Mouse (Mus musculus): ENCODE results near the gene Spink4.

Gene Spink4

GRCm38 (mm10) chr4:40919785-40920184 is at the start of gene Spink4:
Gene Spink4, plus strand, starts transcription at chr4:40920052.
- DNase-seq (ENCODE audit: low spot score in 2 of 2): no peak

DNA sequence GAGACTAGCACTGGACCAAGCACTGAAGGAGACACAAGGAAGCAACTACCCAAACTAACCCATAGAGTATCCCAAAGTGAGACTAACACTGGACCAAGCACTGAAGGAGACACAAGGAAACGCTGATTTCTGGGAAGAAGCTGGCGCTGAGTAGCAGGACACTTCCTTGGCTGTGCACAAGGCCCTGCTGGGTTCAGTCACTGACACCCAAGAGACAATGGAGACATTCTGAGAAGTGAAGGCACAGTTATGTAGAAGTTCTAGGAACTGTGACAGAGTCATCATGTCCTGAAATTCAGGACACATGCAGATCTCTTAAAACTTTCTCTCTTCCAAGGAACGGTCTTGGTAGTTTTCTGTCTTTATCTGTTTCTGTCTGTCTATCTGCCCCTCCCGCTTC is 49.6 kb upstream of the Spink4 start:
- DNase-seq (ENCODE audit: low spot score in 2 of 2): no peak

DNA sequence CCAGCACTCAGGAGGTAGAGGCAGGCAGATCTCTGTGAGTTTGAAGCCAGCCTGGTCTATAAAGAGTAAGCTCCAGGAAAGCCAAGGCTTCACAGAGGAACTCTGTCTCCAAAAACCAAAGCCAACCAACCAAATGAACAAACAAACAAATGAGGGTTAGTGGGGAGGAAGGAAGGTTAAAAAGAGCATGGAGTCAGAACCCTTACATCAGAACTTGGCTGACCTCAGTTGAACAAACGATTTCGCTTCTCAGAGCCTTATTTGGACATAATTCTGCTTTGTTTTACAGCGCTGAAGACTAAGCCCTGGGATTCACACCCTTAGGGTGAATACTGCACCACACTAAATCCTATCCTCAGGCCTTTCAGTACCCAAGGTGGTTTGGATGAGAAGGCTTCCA is 47.7 kb upstream of the Spink4 start:
- DNase-seq (ENCODE audit: low spot score in 2 of 2): no peak

GRCm38 (mm10) chr4:40873320-40873719 is 46.5 kb upstream of the Spink4 start:
- no peak for DNase-seq (ENCODE audit: low spot score in 2 of 2)

DNA sequence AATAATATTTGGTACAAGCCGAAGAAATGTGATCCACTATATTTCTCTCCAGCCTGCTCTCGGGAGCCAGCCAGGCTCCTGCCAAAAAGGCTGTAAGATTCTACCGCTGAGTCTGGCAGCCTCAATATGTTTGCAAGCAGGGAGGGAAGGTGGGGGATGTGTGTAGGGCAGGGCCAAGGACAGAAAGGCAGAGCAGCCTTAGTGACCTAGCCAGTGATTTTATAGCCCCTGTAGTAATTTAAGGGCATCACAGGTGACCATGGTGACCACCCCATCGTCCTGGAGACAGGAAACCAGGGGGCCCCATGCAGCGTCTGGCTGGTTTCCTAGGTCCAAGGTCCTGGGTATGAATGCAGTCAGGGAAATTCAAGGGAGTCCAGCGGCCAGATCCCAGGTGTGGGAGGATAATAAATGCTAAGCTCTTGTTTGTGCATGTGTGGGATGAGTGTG is 45.7 kb upstream of the Spink4 start:
- DNase-seq (ENCODE audit: low spot score in 2 of 2): peak; percentile 48 to 58

GRCm38 (mm10) chr4:40874794-40875552 is 44.9 kb upstream of the Spink4 start:
- no peak for DNase-seq (ENCODE audit: low spot score in 2 of 2)

GRCm38 (mm10) chr4:40875842-40876241 is 44.0 kb upstream of the Spink4 start:
- DNase-seq (ENCODE audit: low spot score in 2 of 2): peak; percentile 75 to 87

- DNase-seq (ENCODE audit: low spot score in 2 of 2): peak in 1 of 2 experiments; percentile 54
Observed at GRCm38 (mm10) chr4:40876814-40877371, 43.0 kb upstream of the Spink4 start.

- no peak for DNase-seq (ENCODE audit: low spot score in 2 of 2)
Observed at GRCm38 (mm10) chr4:40877528-40877927, 42.3 kb upstream of the Spink4 start.

DNA sequence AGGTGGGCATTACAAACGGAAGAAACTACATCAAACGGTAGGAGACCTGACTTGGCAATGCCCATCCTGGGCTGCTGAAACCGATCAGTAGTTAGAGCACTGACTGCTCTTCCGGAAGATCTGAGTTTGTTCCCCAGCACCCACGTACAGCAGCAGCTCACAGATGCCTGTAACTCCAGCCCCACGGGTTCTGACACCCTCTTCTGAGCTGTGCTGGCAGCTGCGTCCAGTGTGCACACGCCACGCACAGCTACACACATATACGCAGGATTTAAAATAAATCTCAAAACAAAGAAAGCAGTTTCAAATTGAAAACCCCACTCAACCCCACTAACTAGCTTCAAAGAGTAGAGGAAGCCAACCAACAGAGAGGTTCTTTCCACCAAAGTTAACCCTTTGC is 36.7 kb upstream of the Spink4 start:
- DNase-seq (ENCODE audit: low spot score in 2 of 2): no peak

DNA sequence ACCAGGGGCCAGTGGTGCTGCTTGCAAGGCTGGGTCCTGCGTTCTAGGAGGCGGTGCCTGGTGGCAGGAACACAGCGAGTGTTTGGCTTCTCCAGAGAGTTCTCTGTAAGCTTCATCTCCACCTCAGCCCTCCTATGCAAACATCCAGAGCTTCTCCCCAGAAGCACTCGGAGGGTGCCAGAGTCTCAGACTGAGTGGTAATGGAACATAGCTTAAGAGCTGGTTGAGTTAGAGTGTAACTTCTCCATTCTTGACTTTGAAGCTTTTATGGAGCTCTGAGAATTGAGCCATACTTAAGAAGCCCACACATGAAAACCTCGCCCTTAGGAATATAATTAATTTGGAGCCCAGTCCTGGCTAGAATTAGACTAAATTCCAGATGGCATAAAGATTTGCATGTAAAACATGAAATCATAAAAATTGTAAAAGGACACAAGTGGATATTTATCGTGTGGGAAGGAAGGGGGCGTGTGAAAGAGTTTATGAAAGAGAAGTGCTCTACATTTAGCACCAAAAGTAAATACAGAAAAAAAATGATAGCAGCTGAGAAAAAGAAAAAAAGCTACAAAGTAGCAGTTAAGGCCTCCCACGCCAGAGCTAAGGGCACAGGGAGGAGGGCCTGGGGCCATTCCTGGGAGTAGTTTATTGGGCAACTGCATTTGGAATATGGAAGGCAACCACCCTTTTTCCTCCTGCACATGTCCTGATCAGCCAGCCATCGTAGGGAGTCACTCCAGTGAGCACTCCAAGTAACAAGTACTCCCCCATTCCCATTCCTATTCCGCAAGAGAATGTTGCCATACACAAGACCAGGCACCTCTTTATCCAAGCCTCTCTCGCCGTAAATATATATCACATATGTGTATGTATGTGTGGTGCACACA is 35.3 kb upstream of the Spink4 start:
- DNase-seq (ENCODE audit: low spot score in 2 of 2): no peak

DNA sequence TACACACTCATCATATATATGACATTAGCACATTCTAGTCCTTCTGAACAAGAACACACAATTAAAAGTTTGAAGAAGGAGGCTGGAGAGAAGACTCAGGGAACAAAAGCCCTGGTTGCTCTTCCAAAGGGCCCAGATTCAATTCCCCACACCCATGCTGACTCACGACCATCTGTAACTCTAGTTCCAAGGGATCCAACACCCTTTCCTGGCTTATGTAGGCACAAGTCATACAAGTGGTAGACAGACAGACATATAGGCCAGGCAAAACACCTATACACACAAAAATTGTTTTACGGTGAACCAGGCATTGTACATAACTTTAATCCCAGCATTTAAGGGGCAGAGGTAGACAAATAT is 34.7 kb upstream of the Spink4 start:
- no peak for DNase-seq (ENCODE audit: low spot score in 2 of 2)

DNA sequence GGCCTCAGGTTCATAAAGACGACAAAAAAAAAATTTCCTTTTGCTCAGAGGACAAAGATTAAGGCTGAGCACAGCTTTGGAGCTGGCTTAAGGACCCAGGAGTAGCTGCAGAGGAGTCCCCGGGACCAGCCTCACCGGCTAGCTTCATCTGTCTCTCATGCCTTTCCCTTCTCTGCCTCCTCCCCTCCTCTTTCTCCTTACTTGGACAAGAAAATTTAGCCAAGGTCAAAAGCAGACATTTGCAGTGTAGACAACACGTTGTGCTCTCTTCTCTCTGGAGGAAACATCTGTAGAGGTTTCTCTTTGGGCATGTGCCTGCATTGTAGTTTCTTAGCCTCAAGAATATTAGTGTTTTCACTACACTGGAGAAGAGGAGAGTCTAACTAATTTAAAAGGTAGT is 34.0 kb upstream of the Spink4 start:
- DNase-seq (ENCODE audit: low spot score in 2 of 2): no peak

GRCm38 (mm10) chr4:40888839-40889238 is 31.0 kb upstream of the Spink4 start:
- no peak for DNase-seq (ENCODE audit: low spot score in 2 of 2)

GRCm38 (mm10) chr4:40889252-40889651 is 30.6 kb upstream of the Spink4 start:
- no peak for DNase-seq (ENCODE audit: low spot score in 2 of 2)

GRCm38 (mm10) chr4:40889983-40890382 is 29.9 kb upstream of the Spink4 start:
- no peak for DNase-seq (ENCODE audit: low spot score in 2 of 2)

DNA sequence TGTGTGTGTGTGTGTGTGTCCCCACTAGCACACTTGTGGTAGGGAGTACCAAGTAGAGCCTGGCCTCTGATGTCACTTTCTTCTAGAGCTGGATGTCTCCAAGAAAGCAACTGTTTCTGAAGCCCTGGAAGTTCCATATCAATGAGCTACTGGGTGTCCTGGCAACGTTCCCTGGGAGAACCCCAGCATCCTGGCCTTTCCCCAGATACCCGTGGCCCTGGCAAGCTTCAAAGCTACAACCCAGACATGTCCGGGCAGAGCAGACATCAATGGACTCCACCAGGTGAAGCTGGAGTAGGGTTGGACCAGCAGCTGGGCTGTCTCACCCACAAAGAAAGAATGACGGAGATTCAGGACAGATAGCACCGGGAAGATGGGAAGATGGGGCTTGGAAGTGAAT is 28.6 kb upstream of the Spink4 start:
- no peak for DNase-seq (ENCODE audit: low spot score in 2 of 2)

GRCm38 (mm10) chr4:40895118-40895517 is 24.7 kb upstream of the Spink4 start:
- no peak for DNase-seq (ENCODE audit: low spot score in 2 of 2)

DNA sequence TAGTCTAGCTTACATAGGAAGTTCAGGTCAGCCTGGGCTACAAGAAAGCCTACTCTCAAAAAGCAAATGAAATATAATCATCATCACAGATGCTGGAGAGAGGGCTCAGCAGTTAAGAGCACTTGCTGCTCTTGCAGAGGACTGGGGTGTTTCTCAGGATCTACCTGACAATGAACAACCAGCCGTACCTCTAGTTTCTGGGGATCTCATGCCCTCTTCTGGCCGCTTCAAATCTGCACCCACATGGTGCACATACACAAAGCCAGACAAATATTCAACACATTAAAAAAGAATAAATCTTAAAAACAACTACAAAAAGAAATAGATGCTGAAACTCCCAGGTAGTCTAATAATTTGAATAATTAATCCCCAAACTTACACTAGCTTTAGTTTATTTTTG is 24.2 kb upstream of the Spink4 start:
- no peak for DNase-seq (ENCODE audit: low spot score in 2 of 2)

- DNase-seq (ENCODE audit: low spot score in 2 of 2): no peak
Observed at GRCm38 (mm10) chr4:40898476-40899044, 21.3 kb upstream of the Spink4 start.

GRCm38 (mm10) chr4:40899264-40899663 is 20.6 kb upstream of the Spink4 start:
- no peak for DNase-seq (ENCODE audit: low spot score in 2 of 2)

DNA sequence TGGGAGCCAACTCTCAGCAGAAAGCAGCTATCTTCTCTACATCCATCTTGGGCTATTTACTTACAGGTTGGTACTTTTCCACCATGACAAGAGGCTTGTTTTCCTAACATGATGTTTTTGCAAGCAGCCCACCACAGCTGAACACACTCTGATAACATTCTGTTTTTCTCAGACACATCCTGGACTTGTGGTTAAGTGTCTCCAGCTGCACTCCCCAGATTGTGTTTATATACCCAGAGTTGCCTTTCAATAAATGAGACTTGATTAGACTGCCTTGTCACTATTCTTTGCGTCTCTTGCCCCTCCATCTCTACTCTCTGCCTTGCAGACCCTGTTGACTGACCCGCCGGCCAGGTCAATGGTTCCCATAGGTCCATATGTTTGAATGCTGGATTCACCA is 19.8 kb upstream of the Spink4 start:
- DNase-seq (ENCODE audit: low spot score in 2 of 2): no peak

Measured in right cerebral cortex, postnatal 10 days (tissue).